Mouse (Mus musculus) liver, embryonic 11.5 days (tissue): Measurements from ENCODE around the gene Lss. TPM values are rescaled to one million over a fixed set of nuclear protein-coding genes. Genes with fewer than 3 reads are reported as not detected.

Experiments used
- ATAC-seq: fragments of 200-750 bp; cut with Nextera tagmentation; replicated peaks from 2 replicates; pipeline ENCODE4 v1.8.0; 2017; ENCODE audit warnings: moderate number of reproducible peaks, mild to moderate bottlenecking, moderate TSS enrichment, moderate library complexity; ENCODE audit not compliant: low FRiP score
- DNase-seq: peaks from one replicate; pipeline ENCODE4 v3.0.0-alpha.2; 2017; ENCODE audit warnings: low spot score
- H3K27ac ChIP-seq: fragments of 300-500 bp; sonication (generic); 2 replicates; pipeline ENCODE4 v1.5.1; 2014; ENCODE audit warnings: mild to moderate bottlenecking, low read depth, low read length, control low read depth
- H3K27me3 ChIP-seq: fragments of 300-500 bp; sonication (generic); replicated peaks from 2 replicates; pipeline ENCODE4 v1.6.1; 2014; ENCODE audit warnings: low read length, mixed read lengths; ENCODE audit not compliant: control insufficient read depth, insufficient read depth
- H3K36me3 ChIP-seq: fragments of 300-500 bp; sonication (generic); 2 replicates; pipeline ENCODE4 v1.6.1; 2014; ENCODE audit warnings: mild to moderate bottlenecking, low read length, moderate library complexity, mixed read lengths; ENCODE audit not compliant: control insufficient read depth, insufficient read depth
- H3K4me1 ChIP-seq: fragments of 300-500 bp; sonication (generic); replicated peaks from 2 replicates; pipeline ENCODE4 v1.6.1; 2014; ENCODE audit warnings: low read length, mixed read lengths; ENCODE audit not compliant: control insufficient read depth, insufficient read depth
- H3K4me2 ChIP-seq: fragments of 300-500 bp; sonication (generic); 2 replicates; pipeline ENCODE4 v1.6.1; 2014; ENCODE audit warnings: mild to moderate bottlenecking, control low read depth, moderate library complexity
- H3K4me3 ChIP-seq: fragments of 300-500 bp; sonication (generic); 2 replicates; pipeline ENCODE4 v1.5.1; 2014; ENCODE audit warnings: low read depth, low read length, control low read depth
- H3K9ac ChIP-seq: fragments of 300-500 bp; sonication (generic); 2 replicates; pipeline ENCODE4 v1.6.1; 2014; ENCODE audit warnings: low read depth, low read length, control low read depth
- H3K9me3 ChIP-seq: fragments of 300-500 bp; sonication (generic); 2 replicates; pipeline ENCODE4 v1.6.1; 2016; ENCODE audit warnings: low read length, inconsistent platforms, mixed read lengths; ENCODE audit not compliant: control insufficient read depth
- WGBS: fragments of 180-500 bp; shearing (Covaris S2); extraction: QIAGEN DNeasy Blood & Tissue Kit; methylation state at CpG from one replicate; pipeline ENCODE4 v1.1.7; 2014; 5-methylcytosine and 5-hydroxymethylcytosine counted together
- polyA plus RNA-seq: library from polyadenylated mRNA; unstranded; fragments of >200 nt; fragmentation: Nextera tagmentation; extraction: Ambion mirVana; gene quantifications from 2 replicates; pipeline ENCODE4 v1.2.1, GENCODE M21; 2014

Lss gene
- polyA plus RNA-seq, 1 experiment from 2014 or later, result 48.3 TPM

GRCm38 (mm10) chr10:76505865-76506264, 25.5 kb upstream of the Lss start:
- no peak overlapping the region for H3K4me3 ChIP-seq
- H3K27me3 ChIP-seq, result no peaks in the 10 kb centered on the region
- WGBS, result 76% methylated on average over 7 of the region's 7 CpGs
- ATAC-seq (no peak), DNase-seq (no peak)
- H3K9me3 ChIP-seq, result no peaks in the 10 kb centered on the region
- H3K4me2 ChIP-seq, result no peak overlapping the region
- H3K9ac ChIP-seq, result no peak overlapping the region
- no peak overlapping the region for H3K27ac ChIP-seq
- peaks cover 49% of the 10 kb centered on the region for H3K36me3 ChIP-seq
- H3K4me1 ChIP-seq, result no peaks in the 10 kb centered on the region

GRCm38 (mm10) chr10:76512965-76513583, 18.3 kb upstream of the Lss start:
- H3K4me1 ChIP-seq, result no peaks in the 10 kb centered on the region
- H3K27me3 ChIP-seq, result no peaks in the 10 kb centered on the region
- H3K9me3 ChIP-seq, result 0 out of 2 replicates have a peak, but pooled peaks cover 2% of the 10 kb centered on the region
- H3K4me3 ChIP-seq, result no peak overlapping the region
- ATAC-seq (peak; percentile 86), DNase-seq (peak; percentile 79)
- no peak overlapping the region for H3K4me2 ChIP-seq
- peaks cover 26% of the 10 kb centered on the region for H3K36me3 ChIP-seq
- H3K9ac ChIP-seq, result no peak overlapping the region
- no peak overlapping the region for H3K27ac ChIP-seq
- whole genome bisulfite sequencing, result 49% methylated on average over 5 of the region's 5 CpGs

DNA sequence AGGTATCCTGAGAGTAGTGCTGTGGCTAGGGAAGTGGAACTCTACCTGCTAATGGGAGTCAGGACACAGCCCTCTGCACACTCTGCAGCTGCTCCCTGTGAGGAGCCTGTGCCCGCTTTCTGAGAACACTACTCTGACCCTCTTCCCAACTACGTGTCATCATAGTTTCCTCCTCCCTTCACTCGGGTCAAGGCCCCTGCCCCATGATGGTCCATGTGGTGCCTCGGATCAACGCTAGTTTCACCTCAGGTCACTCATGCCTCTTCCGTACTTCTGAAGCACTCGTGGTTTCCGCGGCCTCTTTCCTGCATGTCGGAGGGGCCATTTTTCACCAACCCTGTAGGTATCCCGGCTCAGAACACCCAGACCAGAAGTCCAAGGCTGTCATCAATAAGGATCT, 466 bp upstream of the Lss start:
- WGBS, result 1% methylated on average over 11 of the region's 11 CpGs

GRCm38 (mm10) chr10:76531828-76532227, 440 bp downstream of the Lss start:
- Histone ChIP-seq H3K4me3 (peak overlapping the region; percentile 75), H3K36me3 (peaks cover 25% of the 10 kb centered on the region), H3K4me2 (peak overlapping the region; percentile 79), H3K27ac (peak overlapping the region; percentile 66), H3K27me3 (no peaks in the 10 kb centered on the region), H3K9me3 (no peaks in the 10 kb centered on the region), H3K9ac (peak overlapping the region; percentile 64), H3K4me1 (peaks cover 4% of the 10 kb centered on the region)
- DNase-seq (no peak), ATAC-seq (peak; percentile 8; the same call in 1 of the 2 replicates)
- 2% methylated on average over 14 of the region's 14 CpGs for WGBS

More for the DNA sequence above, 466 bp upstream of the Lss start:
- no peaks in the 10 kb centered on the region for H3K27me3 ChIP-seq
- no peak for DNase-seq
- H3K9ac ChIP-seq, result no peak overlapping the region; the same call in 1 of the 2 replicates
- peak; percentile 32 for ATAC-seq
- H3K36me3 ChIP-seq, result peaks cover 18% of the 10 kb centered on the region
- H3K27ac ChIP-seq, result no peak overlapping the region
- peak overlapping the region; percentile 75 for H3K4me3 ChIP-seq
- no peaks in the 10 kb centered on the region for H3K9me3 ChIP-seq
- peak overlapping the region; percentile 79 for H3K4me2 ChIP-seq
- peaks cover 4% of the 10 kb centered on the region for H3K4me1 ChIP-seq

- no peak overlapping the region for H3K4me2 ChIP-seq
- H3K27me3 ChIP-seq, result no peaks in the 10 kb centered on the region
- H3K4me3 ChIP-seq, result no peak overlapping the region
- DNase-seq, result no peak
- WGBS, result 95% methylated on average over 7 of the region's 7 CpGs
- no peak overlapping the region for H3K9ac ChIP-seq
- peaks cover 4% of the 10 kb centered on the region for H3K4me1 ChIP-seq
- H3K36me3 ChIP-seq, result peaks cover 36% of the 10 kb centered on the region
- no peak for ATAC-seq
- no peaks in the 10 kb centered on the region for H3K9me3 ChIP-seq
- no peak overlapping the region for H3K27ac ChIP-seq
Measured at GRCm38 (mm10) chr10:76535526-76535925, 4.1 kb downstream of the Lss start.

DNA sequence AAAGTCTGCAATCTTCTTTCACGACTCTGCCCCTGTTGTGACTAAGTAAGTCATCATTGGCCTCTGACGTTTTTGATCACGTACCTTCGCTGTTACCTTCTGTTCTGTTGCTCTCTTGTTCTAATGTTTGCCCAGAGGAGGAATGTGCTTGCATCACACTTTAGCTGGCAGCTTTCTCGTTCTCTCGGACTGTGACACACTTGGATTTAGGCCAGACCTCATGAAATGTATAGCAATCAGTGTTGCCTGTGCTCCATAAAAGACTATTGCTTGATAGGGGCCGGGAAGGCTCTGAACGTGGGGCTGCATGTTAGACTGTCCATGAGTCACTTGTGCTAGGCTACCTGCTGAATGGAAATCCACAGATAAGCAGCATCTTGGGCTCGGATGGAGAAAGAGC, 6.2 kb downstream of the Lss start:
- Histone ChIP-seq H3K4me3 (no peak overlapping the region), H3K4me2 (no peak overlapping the region), H3K36me3 (peaks cover 44% of the 10 kb centered on the region), H3K9me3 (no peaks in the 10 kb centered on the region), H3K9ac (no peak overlapping the region), H3K4me1 (no peaks in the 10 kb centered on the region), H3K27ac (no peak overlapping the region), H3K27me3 (no peaks in the 10 kb centered on the region)
- DNase-seq (no peak), ATAC-seq (no peak)
- 86% methylated on average over 9 of the region's 9 CpGs for WGBS

GRCm38 (mm10) chr10:76541336-76542085, 10.1 kb downstream of the Lss start:
- Histone ChIP-seq H3K9me3 (no peaks in the 10 kb centered on the region), H3K4me1 (no peaks in the 10 kb centered on the region), H3K27me3 (no peaks in the 10 kb centered on the region), H3K36me3 (peaks cover 27% of the 10 kb centered on the region), H3K4me3 (no peak overlapping the region), H3K9ac (no peak overlapping the region), H3K4me2 (no peak overlapping the region), H3K27ac (no peak overlapping the region)
- WGBS, result 78% methylated on average over 11 of the region's 11 CpGs
- DNase-seq (no peak), ATAC-seq (0 out of 2 replicates have a peak, but pooled peaks have one; percentile 12)

DNA sequence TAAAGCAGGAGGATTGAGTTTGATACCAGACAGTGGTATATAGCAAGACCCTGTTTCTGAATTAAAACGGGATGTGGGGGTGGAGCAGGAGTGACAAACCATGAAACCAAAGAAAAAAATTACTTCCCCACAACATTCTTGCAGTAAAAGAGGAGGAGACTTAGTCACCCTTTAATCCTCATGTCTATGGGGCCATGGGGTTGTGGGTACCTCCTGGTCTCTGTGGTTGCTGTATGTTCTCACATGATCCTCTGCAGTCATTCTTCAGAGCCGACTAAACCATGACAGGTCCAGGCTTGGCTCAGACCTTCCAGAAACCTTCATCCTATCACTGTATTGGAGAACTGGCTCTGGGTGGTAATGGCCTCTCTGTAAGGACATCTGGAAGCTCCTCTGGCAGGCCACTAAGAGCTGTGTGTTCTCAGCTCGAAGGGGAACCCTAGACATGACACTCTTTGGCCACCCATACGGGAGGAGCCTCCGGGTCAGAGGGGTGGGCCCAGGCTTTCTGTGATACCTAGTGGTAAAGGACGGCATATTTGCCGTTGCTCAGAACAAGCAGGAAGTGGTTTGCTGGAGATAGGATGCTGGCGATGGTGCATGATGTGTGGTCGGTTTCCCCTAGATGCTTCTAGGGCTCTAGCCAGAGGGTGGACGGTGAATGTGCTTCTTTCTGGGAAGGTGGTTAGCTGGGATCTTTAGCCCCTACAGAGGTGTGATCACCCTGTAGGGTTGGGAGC, 11.4 kb downstream of the Lss start:
- H3K27ac ChIP-seq, result no peak overlapping the region
- H3K4me2 ChIP-seq, result no peak overlapping the region
- H3K4me1 ChIP-seq, result no peaks in the 10 kb centered on the region
- peaks cover 29% of the 10 kb centered on the region for H3K36me3 ChIP-seq
- H3K4me3 ChIP-seq, result no peak overlapping the region
- DNase-seq, result no peak
- no peak for ATAC-seq
- WGBS, result 52% methylated on average over 10 of the region's 10 CpGs
- H3K9me3 ChIP-seq, result no peaks in the 10 kb centered on the region
- H3K9ac ChIP-seq, result no peak overlapping the region
- H3K27me3 ChIP-seq, result no peaks in the 10 kb centered on the region
